Mouse (Mus musculus) hindbrain, embryonic 12.5 days (tissue): ENCODE measurements at regions not wholly inside any gene's neighbourhood (a gene's known extent, or its start where the extent isn't known, plus 50 kb on each side); places are given as distances from the start of the nearest gene placed in this dataset.
"Not testable (repeated sequence)": the region's sequence is repeated elsewhere in the genome, so short reads cannot be mapped to it uniquely, and the experiment has no call there.

ENCODE experiments used
- ATAC-seq: fragments of 200-750 bp; cut with Nextera tagmentation; 2 replicates; pipeline ENCODE4 v1.8.0; 2017; ENCODE audit warnings: moderate TSS enrichment; ENCODE audit not compliant: low FRiP score
- H3K27ac ChIP-seq: fragments of 300-500 bp; sonication (generic); 2 replicates; pipeline ENCODE4 v1.5.1; 2016; ENCODE audit warnings: mild to moderate bottlenecking
- H3K27me3 ChIP-seq: fragments of 300-500 bp; sonication (generic); 2 replicates; pipeline ENCODE4 v1.6.1; 2016; ENCODE audit warnings: mild to moderate bottlenecking
- H3K36me3 ChIP-seq: fragments of 300-500 bp; sonication (generic); 2 replicates; pipeline ENCODE4 v1.6.1; 2016; ENCODE audit warnings: mild to moderate bottlenecking
- H3K4me1 ChIP-seq: fragments of 300-500 bp; sonication (generic); 2 replicates; pipeline ENCODE4 v1.6.1; 2016
- H3K4me2 ChIP-seq: fragments of 300-500 bp; sonication (generic); replicated peaks from 2 replicates; pipeline ENCODE4 v1.6.1; 2016; ENCODE audit warnings: mild to moderate bottlenecking
- H3K4me3 ChIP-seq: fragments of 300-500 bp; sonication (generic); 2 replicates; pipeline ENCODE4 v1.5.1; 2016; ENCODE audit warnings: mild to moderate bottlenecking
- H3K9ac ChIP-seq: fragments of 300-500 bp; sonication (generic); 2 replicates; pipeline ENCODE4 v1.6.1; 2016; ENCODE audit warnings: mild to moderate bottlenecking, moderate library complexity
- H3K9me3 ChIP-seq: fragments of 300-500 bp; sonication (generic); replicated peaks from 2 replicates; pipeline ENCODE4 v1.6.1; 2016; ENCODE audit warnings: mild to moderate bottlenecking
- WGBS: fragments of 180-500 bp; shearing (Covaris S2); methylation state at CpG from one replicate; pipeline ENCODE4 v1.1.7; 2016; 5-methylcytosine and 5-hydroxymethylcytosine counted together

DNA sequence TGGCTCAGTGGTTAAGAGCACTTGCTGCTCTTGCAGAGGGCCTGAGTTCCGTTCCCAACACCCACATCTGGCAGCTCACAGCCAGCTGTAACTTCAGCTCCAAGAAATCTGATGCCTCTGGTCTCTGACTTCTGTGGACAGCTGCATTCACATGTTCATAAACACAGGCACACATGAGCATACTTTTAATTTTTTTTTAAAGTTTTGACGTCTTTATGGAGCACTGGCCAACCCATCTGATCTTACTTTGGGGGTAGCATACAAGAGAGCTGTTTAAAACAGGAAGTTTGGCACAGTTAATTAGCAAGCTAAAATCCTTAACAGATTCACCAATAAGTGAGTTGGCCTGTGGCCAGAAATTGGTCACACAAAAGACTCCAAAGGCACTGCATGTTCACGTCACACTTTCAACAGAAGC, 81.2 kb upstream of the Atl2 start:
- Histone ChIP-seq H3K9ac (no peak overlapping the region), H3K9me3 (no peaks in the 10 kb centered on the region), H3K27me3 (no peaks in the 10 kb centered on the region), H3K4me3 (no peak overlapping the region), H3K36me3 (no peaks in the 10 kb centered on the region), H3K4me1 (peaks cover 9% of the 10 kb centered on the region; the same call in 1 of the 2 replicates), H3K4me2 (no peak overlapping the region), H3K27ac (no peak overlapping the region)
- WGBS, result 72% methylated on average over 3 of the region's 3 CpGs
- ATAC-seq, result no peak

DNA sequence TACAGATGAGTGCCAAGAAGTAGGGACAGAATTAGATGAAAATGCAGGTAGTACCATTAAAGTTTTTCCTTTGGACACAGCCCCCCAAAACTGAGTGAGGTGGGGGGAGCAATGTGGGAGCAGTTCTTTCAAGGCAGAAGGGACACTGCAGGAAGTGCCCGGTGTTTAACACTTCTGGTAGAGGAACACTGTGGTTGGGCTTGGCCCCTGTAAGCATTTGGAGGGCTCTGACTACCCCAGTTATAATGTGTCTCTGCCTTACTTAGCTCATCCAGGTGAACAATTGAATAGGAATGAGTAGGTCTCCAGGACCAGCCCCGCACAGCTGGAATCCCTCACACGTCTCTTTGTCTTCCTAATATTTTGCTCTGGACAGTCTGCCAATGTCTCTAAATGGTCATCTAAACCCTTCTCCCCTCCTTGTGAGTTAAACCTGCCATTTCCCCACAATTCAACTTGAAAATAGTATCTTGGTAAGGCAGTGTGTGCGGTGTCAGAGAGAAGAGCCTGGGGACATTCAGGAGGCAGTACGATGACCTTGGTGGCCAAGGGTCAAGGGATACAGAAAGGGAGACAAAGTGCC, 80.7 kb upstream of the Atl2 start:
- no peaks in the 10 kb centered on the region for H3K9me3 ChIP-seq
- H3K27me3 ChIP-seq, result no peaks in the 10 kb centered on the region
- ATAC-seq, result peak; percentile 49; the same call in 1 of the 2 replicates
- H3K4me2 ChIP-seq, result peak overlapping the region; percentile 44
- 80% methylated on average over 5 of the region's 5 CpGs for WGBS
- peaks cover 9% of the 10 kb centered on the region; the same call in 1 of the 2 replicates for H3K4me1 ChIP-seq
- no peaks in the 10 kb centered on the region for H3K36me3 ChIP-seq
- no peak overlapping the region for H3K4me3 ChIP-seq
- H3K27ac ChIP-seq, result no peak overlapping the region
- H3K9ac ChIP-seq, result no peak overlapping the region

DNA sequence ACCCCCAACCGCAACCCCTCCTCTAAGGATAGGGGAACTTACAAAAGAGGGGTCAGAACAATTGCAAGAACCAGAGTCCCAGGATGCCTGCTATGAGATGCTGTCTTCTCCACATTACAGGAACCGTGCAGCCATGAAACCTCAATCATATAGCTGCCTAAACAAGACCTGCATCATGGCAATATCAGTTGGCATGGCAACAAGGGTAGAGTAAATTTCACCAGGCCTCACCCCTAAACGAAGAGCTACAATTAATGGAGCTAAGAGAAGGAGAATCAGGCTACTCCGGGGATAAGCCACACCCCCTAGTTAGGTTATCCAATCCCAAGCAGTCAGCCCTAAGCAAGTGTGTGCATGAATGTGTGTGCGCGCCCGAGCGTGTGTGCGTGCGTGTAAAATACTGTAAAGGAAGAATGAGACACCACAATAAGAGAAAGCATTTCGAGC, 80.1 kb upstream of the Atl2 start:
- Histone ChIP-seq H3K9me3 (no peaks in the 10 kb centered on the region), H3K27ac (no peak overlapping the region), H3K4me2 (peak overlapping the region; percentile 44), H3K4me3 (peak overlapping the region; percentile 16), H3K4me1 (peaks cover 9% of the 10 kb centered on the region; the same call in 1 of the 2 replicates), H3K9ac (no peak overlapping the region), H3K36me3 (no peaks in the 10 kb centered on the region), H3K27me3 (no peaks in the 10 kb centered on the region)
- 24% methylated on average over 11 of the region's 11 CpGs for WGBS
- peak; percentile 85 for ATAC-seq

DNA sequence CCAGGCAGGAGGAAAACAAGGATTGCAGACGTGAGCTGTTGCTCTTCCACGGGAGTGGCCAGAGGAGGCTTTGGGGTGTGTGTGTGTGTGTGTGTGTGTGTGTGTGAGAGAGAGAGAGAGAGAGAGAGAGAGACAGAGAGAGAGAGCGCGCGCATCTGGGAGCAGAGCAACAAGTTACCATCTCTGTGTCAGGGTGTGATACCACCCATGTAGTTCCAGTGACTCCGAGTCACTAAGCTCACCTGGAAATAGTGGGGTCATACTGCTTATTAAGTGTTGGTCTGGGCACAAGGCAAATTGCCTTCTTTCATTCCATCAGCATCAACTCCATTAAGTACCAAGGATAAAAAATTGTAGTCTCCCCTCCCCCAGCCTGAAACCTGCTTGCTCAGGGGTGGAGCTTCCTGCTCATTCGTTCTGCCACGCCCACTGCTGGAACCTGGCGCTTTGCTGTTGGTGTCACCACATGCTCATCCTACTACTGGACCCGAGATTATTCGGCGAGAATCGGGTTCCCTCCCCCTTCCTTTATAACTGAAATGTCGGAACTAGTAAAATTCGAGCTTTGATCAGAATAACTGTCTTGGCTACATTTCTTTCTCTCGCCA, 79.3 kb upstream of the Atl2 start:
- not testable (repeated sequence) for H3K4me1 ChIP-seq, H3K4me3 ChIP-seq, H3K9ac ChIP-seq, H3K36me3 ChIP-seq, ATAC-seq, H3K27me3 ChIP-seq, H3K9me3 ChIP-seq, H3K27ac ChIP-seq
- peak overlapping the region; percentile 44 for H3K4me2 ChIP-seq
- 27% methylated on average over 16 of the region's 16 CpGs for WGBS

DNA sequence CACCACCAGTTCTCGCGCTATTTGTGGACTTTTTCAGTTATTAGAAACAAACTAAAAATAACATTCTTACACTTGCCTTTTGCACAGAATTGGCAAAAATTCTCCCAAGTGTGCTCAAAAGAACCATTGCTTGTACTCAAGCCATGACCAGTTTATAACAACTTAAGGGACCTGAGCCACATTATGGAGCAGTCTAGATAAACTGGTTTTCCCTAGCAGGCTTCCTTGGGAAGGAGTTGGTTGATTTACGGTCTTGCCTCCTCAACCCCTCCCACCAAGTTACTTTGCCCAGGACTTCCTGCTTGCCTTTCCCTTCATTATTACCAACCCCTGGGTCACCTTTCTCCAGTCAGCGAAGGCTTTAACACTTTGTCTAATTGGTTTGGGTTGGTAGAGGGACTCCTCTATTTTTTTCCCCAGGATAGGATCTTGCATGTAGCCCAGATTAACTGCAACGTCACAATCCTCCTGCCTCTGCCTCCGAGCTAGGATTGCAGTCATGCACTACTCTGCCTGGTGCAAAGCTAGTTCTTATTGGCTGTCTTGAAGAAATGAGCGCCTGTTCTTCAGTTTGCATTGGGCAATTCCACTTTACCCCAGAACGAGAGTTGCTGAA, 75.9 kb upstream of the Atl2 start:
- no peaks in the 10 kb centered on the region for H3K36me3 ChIP-seq
- H3K9ac ChIP-seq, result no peak overlapping the region
- ATAC-seq, result no peak
- no peaks in the 10 kb centered on the region for H3K9me3 ChIP-seq
- H3K27ac ChIP-seq, result no peak overlapping the region
- 0 out of 2 replicates have a peak, but pooled peaks cover 5% of the 10 kb centered on the region for H3K27me3 ChIP-seq
- H3K4me3 ChIP-seq, result no peak overlapping the region
- H3K4me2 ChIP-seq, result no peak overlapping the region
- H3K4me1 ChIP-seq, result peaks cover 13% of the 10 kb centered on the region; the same call in 1 of the 2 replicates
- WGBS, result 80% methylated on average over 8 of the region's 8 CpGs

DNA sequence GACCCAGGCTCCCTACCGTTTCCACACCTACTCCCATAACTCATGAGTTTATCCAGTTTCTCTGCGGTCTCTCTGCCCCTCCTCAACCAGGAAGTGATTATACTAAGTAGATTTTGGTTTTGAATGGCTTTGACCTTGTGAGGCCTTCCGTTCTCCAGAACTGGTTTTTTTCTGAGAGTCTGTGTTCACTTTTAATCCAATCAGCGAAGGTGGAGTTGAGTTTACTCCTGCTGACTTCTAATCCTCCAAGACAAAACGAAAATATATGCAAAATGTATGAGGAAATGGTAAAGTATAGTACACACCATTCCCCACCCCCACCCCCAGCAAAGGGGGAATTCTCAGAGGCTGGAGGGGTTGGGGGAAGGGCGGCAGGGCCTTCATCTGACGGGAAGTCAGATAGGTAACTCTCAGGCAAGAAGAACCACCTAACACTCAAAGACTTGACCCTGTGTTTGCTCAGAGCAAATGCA, 73.6 kb upstream of the Atl2 start:
- no peak overlapping the region for H3K4me2 ChIP-seq
- H3K9me3 ChIP-seq, result no peaks in the 10 kb centered on the region
- no peaks in the 10 kb centered on the region for H3K36me3 ChIP-seq
- 43% methylated on average over 7 of the region's 7 CpGs for WGBS
- H3K27ac ChIP-seq, result no peak overlapping the region
- ATAC-seq, result no peak
- no peak overlapping the region for H3K9ac ChIP-seq
- 0 out of 2 replicates have a peak, but pooled peaks cover 5% of the 10 kb centered on the region for H3K27me3 ChIP-seq
- 0 out of 2 replicates have a peak, but pooled peaks cover 4% of the 10 kb centered on the region for H3K4me1 ChIP-seq
- no peak overlapping the region for H3K4me3 ChIP-seq

DNA sequence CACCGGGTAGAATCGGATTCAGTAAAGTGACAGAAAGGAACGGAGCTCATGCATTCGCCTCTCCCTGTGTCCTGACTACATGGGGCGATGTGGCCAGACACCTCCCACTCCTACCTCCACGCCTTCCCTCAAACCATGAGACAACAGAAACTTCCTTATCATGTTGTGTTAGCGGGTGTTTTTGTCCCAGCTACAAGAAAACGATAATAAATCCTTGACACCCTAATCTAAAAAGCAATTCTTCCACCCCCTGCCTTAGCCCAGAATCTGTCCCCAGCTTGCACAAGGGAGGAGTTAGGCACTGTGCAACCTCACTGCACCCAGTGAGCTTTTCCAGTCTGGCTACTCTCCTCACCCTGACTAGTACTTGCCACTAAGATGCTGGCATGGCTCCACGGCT, 72.9 kb upstream of the Atl2 start:
- no peak overlapping the region for H3K27ac ChIP-seq
- 0 out of 2 replicates have a peak, but pooled peaks cover 4% of the 10 kb centered on the region for H3K4me1 ChIP-seq
- H3K4me3 ChIP-seq, result no peak overlapping the region
- H3K9ac ChIP-seq, result no peak overlapping the region
- H3K4me2 ChIP-seq, result no peak overlapping the region
- 0 out of 2 replicates have a peak, but pooled peaks cover 5% of the 10 kb centered on the region for H3K27me3 ChIP-seq
- 80% methylated on average over 9 of the region's 9 CpGs for WGBS
- ATAC-seq, result no peak
- no peaks in the 10 kb centered on the region for H3K9me3 ChIP-seq
- no peaks in the 10 kb centered on the region for H3K36me3 ChIP-seq

DNA sequence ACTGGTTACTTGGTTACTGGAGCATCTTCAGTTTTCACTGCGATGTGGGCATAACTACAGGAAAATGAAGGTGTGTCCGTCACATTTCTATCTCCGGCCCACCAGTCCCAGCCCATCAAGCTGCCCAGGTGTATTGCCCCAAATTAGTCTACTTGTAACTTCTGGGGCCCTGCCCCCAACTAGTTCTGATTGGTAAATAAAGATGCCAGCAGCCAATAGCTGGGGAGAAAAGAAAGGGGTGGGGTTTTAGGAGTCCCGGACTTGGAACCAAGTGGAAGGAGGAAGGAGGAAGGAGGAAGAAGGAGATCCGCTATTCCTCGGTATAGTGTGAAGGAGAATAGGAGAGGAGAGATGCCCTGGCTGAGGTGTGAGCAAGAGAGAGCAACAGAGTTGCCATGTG, 71.1 kb upstream of the Atl2 start:
- no peak overlapping the region for H3K27ac ChIP-seq
- WGBS, result 42% methylated on average over 6 of the region's 6 CpGs
- 0 out of 2 replicates have a peak, but pooled peaks cover 4% of the 10 kb centered on the region for H3K4me1 ChIP-seq
- no peak overlapping the region for H3K4me3 ChIP-seq
- no peak for ATAC-seq
- no peak overlapping the region for H3K4me2 ChIP-seq
- no peaks in the 10 kb centered on the region for H3K9me3 ChIP-seq
- no peak overlapping the region for H3K9ac ChIP-seq
- H3K36me3 ChIP-seq, result no peaks in the 10 kb centered on the region
- H3K27me3 ChIP-seq, result 0 out of 2 replicates have a peak, but pooled peaks cover 5% of the 10 kb centered on the region

DNA sequence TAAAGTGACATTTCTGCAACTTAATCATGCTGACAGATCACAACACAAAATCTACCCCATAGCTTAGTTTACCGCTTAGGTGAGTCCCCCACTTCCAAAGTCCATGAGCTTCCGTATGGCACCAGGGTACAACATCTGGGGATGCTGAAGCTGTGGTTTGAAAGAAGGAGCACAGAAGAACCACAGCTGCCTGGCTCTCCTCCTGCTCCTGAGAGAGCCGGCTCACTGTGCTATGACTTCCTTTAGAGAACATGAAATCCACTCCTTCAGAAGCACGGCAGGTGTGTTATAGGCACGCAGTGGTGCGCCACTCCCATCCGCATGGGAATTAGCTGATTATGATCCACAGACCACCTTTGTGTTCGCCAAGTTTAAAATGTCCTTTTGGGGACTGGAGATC, 69.7 kb upstream of the Atl2 start:
- Histone ChIP-seq H3K4me3 (no peak overlapping the region), H3K27me3 (0 out of 2 replicates have a peak, but pooled peaks cover 2% of the 10 kb centered on the region), H3K4me1 (peaks cover 7% of the 10 kb centered on the region; the same call in 1 of the 2 replicates), H3K9ac (no peak overlapping the region), H3K9me3 (no peaks in the 10 kb centered on the region), H3K4me2 (no peak overlapping the region), H3K36me3 (no peaks in the 10 kb centered on the region), H3K27ac (no peak overlapping the region)
- no peak for ATAC-seq
- 86% methylated on average over 8 of the region's 8 CpGs for WGBS

DNA sequence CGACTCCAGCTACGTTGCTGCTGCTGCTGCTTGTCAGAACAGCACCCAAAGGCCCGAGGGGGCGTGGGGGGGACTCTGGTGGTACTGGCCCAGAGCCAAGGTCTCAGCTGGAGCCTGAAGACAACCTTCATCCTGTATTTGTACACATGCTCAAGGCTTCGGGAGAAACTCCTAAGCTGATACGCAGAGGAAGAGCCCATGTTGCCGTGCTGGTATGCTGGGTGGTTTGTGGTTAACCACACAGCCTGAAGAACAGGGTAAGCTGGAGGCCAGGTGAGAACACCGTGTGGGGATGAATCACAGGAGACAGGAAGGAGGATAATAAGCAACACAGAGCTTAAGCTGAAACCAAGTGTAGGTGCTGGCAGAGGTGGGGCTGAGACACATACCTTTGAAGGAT, 68.9 kb upstream of the Atl2 start:
- no peak for ATAC-seq
- WGBS, result 78% methylated on average over 8 of the region's 8 CpGs
- no peak overlapping the region for H3K27ac ChIP-seq
- H3K4me2 ChIP-seq, result no peak overlapping the region
- no peaks in the 10 kb centered on the region for H3K9me3 ChIP-seq
- H3K4me1 ChIP-seq, result peaks cover 8% of the 10 kb centered on the region; the same call in 1 of the 2 replicates
- H3K9ac ChIP-seq, result no peak overlapping the region
- H3K4me3 ChIP-seq, result no peak overlapping the region
- H3K27me3 ChIP-seq, result no peaks in the 10 kb centered on the region
- no peaks in the 10 kb centered on the region for H3K36me3 ChIP-seq

DNA sequence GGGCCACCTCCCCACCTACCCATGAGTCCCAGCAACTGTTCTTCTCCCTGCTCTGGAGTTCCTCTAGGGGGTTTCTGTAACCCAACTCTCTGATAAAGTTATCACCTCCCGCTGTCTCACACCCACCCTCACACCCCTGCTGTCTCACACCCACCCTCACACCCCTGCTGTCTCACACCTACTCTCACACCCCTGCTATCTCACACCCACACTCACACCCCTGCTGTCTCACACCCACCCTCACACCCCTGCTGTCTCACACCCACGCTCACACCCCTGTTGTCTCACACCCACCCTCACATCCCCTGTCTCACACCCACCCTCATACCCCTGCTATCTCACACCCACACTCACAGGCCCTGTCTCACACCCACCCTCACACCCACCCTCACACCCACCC, 67.4 kb upstream of the Atl2 start:
- no peaks in the 10 kb centered on the region for H3K9me3 ChIP-seq
- 89% methylated on average over 2 of the region's 2 CpGs for WGBS
- H3K36me3 ChIP-seq, result no peaks in the 10 kb centered on the region
- peaks cover 3% of the 10 kb centered on the region; the same call in 1 of the 2 replicates for H3K4me1 ChIP-seq
- H3K4me2 ChIP-seq, result no peak overlapping the region
- no peaks in the 10 kb centered on the region for H3K27me3 ChIP-seq
- no peak overlapping the region for H3K4me3 ChIP-seq
- H3K9ac ChIP-seq, result no peak overlapping the region
- no peak for ATAC-seq
- H3K27ac ChIP-seq, result no peak overlapping the region

DNA sequence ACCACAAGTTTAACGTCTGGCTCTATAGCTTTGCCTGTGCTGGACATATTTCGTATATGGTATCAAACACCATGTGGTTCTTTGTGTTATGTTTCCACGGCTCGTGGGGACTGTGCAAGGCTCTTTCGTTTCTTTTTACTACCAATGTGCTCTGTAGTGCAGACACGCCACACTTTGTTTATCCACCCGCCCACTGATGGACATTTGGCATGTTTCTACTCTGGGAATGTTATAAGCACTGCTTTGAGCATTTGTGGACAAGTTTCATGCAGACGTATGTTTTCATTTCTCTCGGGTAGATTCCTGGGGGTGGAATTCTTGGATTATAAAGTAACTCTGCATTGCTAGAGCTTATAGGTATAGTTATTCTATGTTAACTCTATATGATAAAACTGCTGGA, 65.5 kb upstream of the Atl2 start:
- peaks cover 3% of the 10 kb centered on the region; the same call in 1 of the 2 replicates for H3K4me1 ChIP-seq
- no peaks in the 10 kb centered on the region for H3K27me3 ChIP-seq
- H3K9me3 ChIP-seq, result no peaks in the 10 kb centered on the region
- H3K36me3 ChIP-seq, result no peaks in the 10 kb centered on the region
- H3K4me2 ChIP-seq, result no peak overlapping the region
- 68% methylated on average over 9 of the region's 9 CpGs for WGBS
- no peak for ATAC-seq
- H3K9ac ChIP-seq, result no peak overlapping the region
- H3K27ac ChIP-seq, result no peak overlapping the region
- no peak overlapping the region for H3K4me3 ChIP-seq
